Mouse (Mus musculus): ENCODE measurements around the gene Tecpr1. TPM values are rescaled to one million over a fixed set of nuclear protein-coding genes. Genes with fewer than 3 reads are reported as not detected.

Tecpr1 gene
- polyA plus RNA-seq, 1 experiment = 78.4 TPM

DNA sequence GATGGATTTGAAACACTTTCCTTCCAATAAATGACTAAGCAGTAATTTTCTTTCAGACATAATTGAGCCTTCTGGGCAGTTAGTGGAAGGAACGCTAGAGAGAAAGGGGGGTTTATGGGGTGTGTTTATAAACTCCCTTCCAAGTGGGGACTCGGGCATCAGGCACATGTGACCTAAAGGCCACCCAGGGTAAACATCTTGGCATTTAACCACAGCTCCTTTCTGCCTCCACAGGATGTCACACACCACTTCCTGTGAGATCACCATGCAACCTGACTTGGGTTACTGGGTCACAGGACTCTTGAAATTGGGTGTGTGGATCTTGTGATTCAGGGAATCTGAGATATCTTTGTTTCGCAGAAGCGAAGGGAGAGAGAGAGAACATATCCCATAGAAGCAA, 2.1 kb downstream of the Tecpr1 start:
- no peak overlapping the region for H3K4me3 ChIP-seq (ENCODE audit: insufficient read depth, low read length)
- H3K4me1 ChIP-seq (ENCODE audit: control insufficient read depth, insufficient read depth, low read length) = peaks cover 17% of the 10 kb centered on the region
- no peak for TF ChIP-seq POLR2A (IDR thresholded peaks at IDR 0.05; ENCODE audit: extremely low read depth, insufficient read depth, low read length)
- TF ChIP-seq CTCF (IDR thresholded peaks at IDR 0.05; ENCODE audit: extremely low read depth, insufficient read depth, low read length) = no peak
- no peak overlapping the region for H3K27ac ChIP-seq (ENCODE audit: insufficient read depth, low read length)

DNA sequence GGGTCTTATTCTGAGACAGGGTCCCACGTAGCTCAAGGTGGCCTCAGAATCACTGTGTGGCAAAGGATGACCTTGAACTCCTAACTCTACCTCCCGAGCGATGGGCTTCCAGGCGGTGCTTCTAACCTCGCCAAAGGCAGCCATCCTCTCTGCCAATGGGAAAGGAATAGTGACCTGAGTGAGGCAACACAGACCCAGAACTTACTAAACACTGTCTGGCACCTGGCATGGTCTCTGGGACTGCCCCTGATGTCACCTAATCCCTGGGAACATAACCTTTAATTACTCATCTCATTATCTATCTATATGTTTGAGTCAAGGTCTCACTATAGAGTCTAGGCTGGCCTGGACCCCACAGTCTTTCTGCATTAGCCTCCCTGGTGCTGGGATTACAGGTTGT, 3.5 kb downstream of the Tecpr1 start:
- peaks cover 16% of the 10 kb centered on the region for H3K4me1 ChIP-seq (ENCODE audit: control insufficient read depth, insufficient read depth, low read length)
- no peak overlapping the region for H3K4me3 ChIP-seq (ENCODE audit: insufficient read depth, low read length)
- no peak overlapping the region for H3K27ac ChIP-seq (ENCODE audit: insufficient read depth, low read length)
- TF ChIP-seq CTCF (IDR thresholded peaks at IDR 0.05; ENCODE audit: extremely low read depth, insufficient read depth, low read length) = no peak

DNA sequence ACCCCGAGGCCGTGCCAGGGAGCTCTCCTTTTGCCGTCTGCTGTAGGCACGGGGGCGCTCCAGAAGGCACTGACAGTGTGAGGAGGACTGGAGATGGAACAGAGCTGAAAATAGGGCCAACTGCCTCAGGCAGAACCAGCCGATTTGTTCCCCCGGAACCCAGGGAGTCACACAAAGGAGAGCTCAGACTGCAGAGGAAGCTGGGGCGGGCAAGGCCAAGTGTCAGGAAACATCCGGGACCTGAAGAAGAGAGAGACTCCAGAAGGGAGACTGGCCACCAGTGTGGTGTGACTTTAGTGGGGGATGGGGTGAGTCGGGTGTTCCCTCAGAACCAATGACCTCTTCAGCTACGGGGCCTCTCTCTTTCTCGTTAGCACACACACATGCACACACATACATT, 4.1 kb downstream of the Tecpr1 start:
- peaks cover 12% of the 10 kb centered on the region for H3K4me1 ChIP-seq (ENCODE audit: control insufficient read depth, insufficient read depth, low read length)
- no peak overlapping the region for H3K27ac ChIP-seq (ENCODE audit: insufficient read depth, low read length)
- TF ChIP-seq CTCF (IDR thresholded peaks at IDR 0.05; ENCODE audit: extremely low read depth, insufficient read depth, low read length) = no peak
- TF ChIP-seq POLR2A (IDR thresholded peaks at IDR 0.05; ENCODE audit: extremely low read depth, insufficient read depth, low read length) = no peak
- H3K4me3 ChIP-seq (ENCODE audit: insufficient read depth, low read length) = no peak overlapping the region

DNA sequence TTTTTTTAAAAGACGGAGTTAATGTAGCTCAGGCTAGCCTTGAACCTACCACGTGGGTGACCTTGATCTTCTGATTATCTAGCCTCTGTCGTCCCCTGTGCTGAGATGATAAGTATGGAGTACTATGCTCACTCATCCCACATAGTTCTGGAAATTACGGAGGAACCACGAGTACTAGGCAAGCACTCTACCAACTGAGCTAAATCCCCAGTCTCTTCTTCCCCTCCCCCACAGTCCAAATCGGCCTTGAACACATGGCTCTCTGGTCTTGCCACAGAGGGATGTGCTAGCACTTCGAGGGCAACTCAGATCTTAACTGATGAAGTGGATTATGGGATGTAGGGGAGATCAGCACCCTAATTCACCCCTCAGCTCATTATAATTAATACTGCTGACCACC, 5.4 kb downstream of the Tecpr1 start:
- Histone ChIP-seq H3K4me1 (ENCODE audit: control insufficient read depth, insufficient read depth, low read length) (peaks cover 12% of the 10 kb centered on the region), H3K27ac (ENCODE audit: insufficient read depth, low read length) (no peak overlapping the region), H3K4me3 (ENCODE audit: insufficient read depth, low read length) (no peak overlapping the region)
- no peak for TF ChIP-seq POLR2A (IDR thresholded peaks at IDR 0.05; ENCODE audit: extremely low read depth, insufficient read depth, low read length)
- no peak for TF ChIP-seq CTCF (IDR thresholded peaks at IDR 0.05; ENCODE audit: extremely low read depth, insufficient read depth, low read length)

DNA sequence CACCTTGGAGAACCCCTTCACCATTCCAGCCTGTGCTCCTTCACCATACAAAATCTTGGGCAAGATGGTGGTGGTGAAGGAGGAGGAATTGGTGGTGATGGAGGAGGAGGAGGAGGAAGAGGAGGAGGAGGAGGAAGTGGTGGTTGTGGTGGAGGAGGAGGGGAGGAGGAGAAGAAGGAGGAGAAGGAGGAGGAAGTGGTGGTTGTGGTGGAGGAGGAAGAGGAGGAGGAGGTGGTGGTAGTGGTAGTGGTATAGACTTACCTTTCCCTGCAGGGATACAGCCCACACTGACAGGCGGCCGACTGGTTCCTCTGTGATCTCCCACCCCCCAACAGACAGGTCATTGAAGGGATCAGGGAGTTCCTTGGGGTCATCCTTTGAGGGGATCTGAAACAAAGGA, 7.4 kb downstream of the Tecpr1 start:
- TF ChIP-seq POLR2A (IDR thresholded peaks at IDR 0.05; ENCODE audit: extremely low read depth, insufficient read depth, low read length) = no peak
- no peak for TF ChIP-seq CTCF (IDR thresholded peaks at IDR 0.05; ENCODE audit: extremely low read depth, insufficient read depth, low read length)
- Histone ChIP-seq H3K4me3 (ENCODE audit: insufficient read depth, low read length) (no peak overlapping the region), H3K4me1 (ENCODE audit: control insufficient read depth, insufficient read depth, low read length) (peaks cover 8% of the 10 kb centered on the region), H3K27ac (ENCODE audit: insufficient read depth, low read length) (no peak overlapping the region)

DNA sequence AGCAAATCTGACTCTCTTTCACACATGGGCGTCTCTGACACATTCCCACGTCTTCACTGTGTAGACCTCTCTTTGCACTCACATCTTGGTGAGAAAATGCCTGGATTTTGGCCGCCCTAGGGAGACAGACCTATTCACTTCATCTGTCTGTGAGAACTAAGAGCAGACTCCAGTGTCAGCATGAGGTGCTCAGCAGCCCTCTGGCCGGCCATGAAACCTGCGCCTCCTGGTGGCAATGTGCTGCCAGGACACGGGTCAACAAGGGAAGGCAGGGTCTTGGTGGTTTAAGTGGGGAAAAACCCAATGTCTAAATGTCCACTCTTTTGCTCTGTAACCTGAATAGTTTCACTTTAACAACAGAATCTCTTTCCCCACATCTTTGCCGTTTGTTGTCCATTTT, 9.0 kb downstream of the Tecpr1 start:
- Histone ChIP-seq H3K27ac (ENCODE audit: insufficient read depth, low read length) (no peak overlapping the region), H3K4me1 (ENCODE audit: control insufficient read depth, insufficient read depth, low read length) (peaks cover 4% of the 10 kb centered on the region), H3K4me3 (ENCODE audit: insufficient read depth, low read length) (no peak overlapping the region)
- no peak for TF ChIP-seq POLR2A (IDR thresholded peaks at IDR 0.05; ENCODE audit: extremely low read depth, insufficient read depth, low read length)
- TF ChIP-seq CTCF (IDR thresholded peaks at IDR 0.05; ENCODE audit: extremely low read depth, insufficient read depth, low read length) = peak; percentile 77

DNA sequence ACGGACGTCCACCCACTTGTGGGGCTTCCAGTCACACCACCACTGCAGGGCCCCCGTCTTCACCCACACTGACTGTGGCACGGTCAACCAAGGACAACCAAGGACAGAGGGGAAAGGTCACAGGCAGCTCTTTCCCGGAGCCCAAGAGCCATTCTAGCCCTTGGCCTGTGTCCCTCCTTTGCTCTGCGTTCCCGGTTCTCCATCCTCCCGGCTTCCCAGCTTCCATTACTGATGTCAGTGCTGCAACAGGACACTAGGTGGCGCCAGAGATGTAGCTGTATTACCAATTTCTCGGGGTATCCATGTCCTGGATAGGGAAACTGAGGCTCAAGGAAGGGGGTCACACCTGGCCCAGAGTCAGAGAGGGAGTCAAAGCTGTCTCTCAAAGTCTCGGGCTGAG, 15.9 kb downstream of the Tecpr1 start:
- Histone ChIP-seq H3K4me1 (ENCODE audit: control insufficient read depth, insufficient read depth, low read length) (no peaks in the 10 kb centered on the region), H3K27ac (ENCODE audit: insufficient read depth, low read length) (no peak overlapping the region)

DNA sequence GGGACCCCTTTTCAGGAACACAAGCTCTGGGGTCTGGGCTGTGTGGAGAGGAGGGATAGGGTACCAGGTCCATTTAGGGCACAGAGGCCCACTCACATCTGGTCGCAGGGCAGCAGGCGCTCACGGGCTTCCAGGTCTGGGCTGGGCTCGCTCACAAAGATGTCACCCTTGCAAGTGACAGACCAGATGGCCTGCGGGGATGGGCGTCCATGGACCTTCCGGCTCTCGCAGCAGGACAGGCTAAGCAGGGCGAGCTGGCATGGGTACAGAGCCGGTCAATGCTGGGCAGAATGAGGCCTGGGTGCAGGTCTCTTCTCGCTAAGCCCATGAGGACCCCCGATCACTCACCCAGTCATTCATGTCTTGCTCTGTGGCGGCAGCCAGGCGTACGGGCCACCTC, 17.3 kb downstream of the Tecpr1 start:
- Histone ChIP-seq H3K27ac (ENCODE audit: insufficient read depth, low read length) (no peak overlapping the region), H3K4me3 (ENCODE audit: insufficient read depth, low read length) (no peak overlapping the region), H3K4me1 (ENCODE audit: control insufficient read depth, insufficient read depth, low read length) (no peaks in the 10 kb centered on the region)
- TF ChIP-seq CTCF (IDR thresholded peaks at IDR 0.05; ENCODE audit: extremely low read depth, insufficient read depth, low read length) = no peak
- TF ChIP-seq POLR2A (IDR thresholded peaks at IDR 0.05; ENCODE audit: extremely low read depth, insufficient read depth, low read length) = no peak

More for the DNA sequence above, 15.9 kb downstream of the Tecpr1 start:
- no peak overlapping the region for H3K4me3 ChIP-seq (ENCODE audit: insufficient read depth, low read length)
- TF ChIP-seq CTCF (IDR thresholded peaks at IDR 0.05; ENCODE audit: extremely low read depth, insufficient read depth, low read length) = peak; percentile 86
- no peak for TF ChIP-seq POLR2A (IDR thresholded peaks at IDR 0.05; ENCODE audit: extremely low read depth, insufficient read depth, low read length)

DNA sequence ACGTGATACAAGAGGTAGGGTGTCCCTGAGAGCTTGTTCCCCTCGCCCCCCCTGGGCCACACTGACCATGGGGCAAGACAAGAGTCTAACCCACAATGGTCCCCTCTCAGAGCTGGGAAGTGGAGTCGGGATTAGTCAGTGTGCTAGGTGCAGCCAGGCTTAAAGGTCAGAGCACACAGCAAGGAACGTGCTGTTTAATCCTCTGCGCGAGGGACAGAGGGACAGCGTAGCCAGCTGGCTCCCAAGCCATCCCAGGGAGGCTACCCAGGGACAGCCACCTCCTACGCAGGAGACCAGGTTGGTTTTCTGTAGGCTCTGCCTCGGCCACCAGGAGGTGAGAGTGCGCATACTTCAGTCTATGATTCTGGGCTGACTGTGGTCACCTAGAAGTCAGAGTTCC, 18.5 kb downstream of the Tecpr1 start:
- no peak overlapping the region for H3K4me3 ChIP-seq (ENCODE audit: insufficient read depth, low read length)
- no peaks in the 10 kb centered on the region for H3K4me1 ChIP-seq (ENCODE audit: control insufficient read depth, insufficient read depth, low read length)
- no peak overlapping the region for H3K27ac ChIP-seq (ENCODE audit: insufficient read depth, low read length)
- TF ChIP-seq CTCF (IDR thresholded peaks at IDR 0.05; ENCODE audit: extremely low read depth, insufficient read depth, low read length) (no peak), POLR2A (IDR thresholded peaks at IDR 0.05; ENCODE audit: extremely low read depth, insufficient read depth, low read length) (no peak)

DNA sequence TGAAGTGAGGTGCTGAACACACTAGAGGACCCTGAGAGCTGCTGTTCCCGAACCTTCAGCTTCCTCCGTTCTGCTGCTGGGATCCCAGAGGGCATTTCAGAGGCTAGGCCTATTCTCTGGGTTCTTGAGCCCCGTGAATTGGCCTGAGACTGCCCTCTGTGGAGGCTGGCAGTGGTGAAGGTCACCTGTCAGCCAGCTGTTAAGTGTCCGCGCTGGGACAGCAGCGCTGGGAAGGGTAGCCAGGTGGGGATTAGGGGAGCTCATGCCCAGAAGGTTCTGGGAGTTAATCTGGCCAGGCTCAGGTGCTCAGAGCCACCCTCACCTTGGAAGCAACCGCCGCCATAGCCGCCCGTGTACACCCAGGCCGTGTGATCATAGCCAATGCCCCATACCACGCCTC, 19.1 kb downstream of the Tecpr1 start:
- Histone ChIP-seq H3K4me1 (ENCODE audit: control insufficient read depth, insufficient read depth, low read length) (no peaks in the 10 kb centered on the region), H3K27ac (ENCODE audit: insufficient read depth, low read length) (no peak overlapping the region), H3K4me3 (ENCODE audit: insufficient read depth, low read length) (no peak overlapping the region)
- TF ChIP-seq POLR2A (IDR thresholded peaks at IDR 0.05; ENCODE audit: extremely low read depth, insufficient read depth, low read length) = no peak
- TF ChIP-seq CTCF (IDR thresholded peaks at IDR 0.05; ENCODE audit: extremely low read depth, insufficient read depth, low read length) = no peak
